Mouse (Mus musculus): ENCODE data around the gene Adi1.

DNA sequence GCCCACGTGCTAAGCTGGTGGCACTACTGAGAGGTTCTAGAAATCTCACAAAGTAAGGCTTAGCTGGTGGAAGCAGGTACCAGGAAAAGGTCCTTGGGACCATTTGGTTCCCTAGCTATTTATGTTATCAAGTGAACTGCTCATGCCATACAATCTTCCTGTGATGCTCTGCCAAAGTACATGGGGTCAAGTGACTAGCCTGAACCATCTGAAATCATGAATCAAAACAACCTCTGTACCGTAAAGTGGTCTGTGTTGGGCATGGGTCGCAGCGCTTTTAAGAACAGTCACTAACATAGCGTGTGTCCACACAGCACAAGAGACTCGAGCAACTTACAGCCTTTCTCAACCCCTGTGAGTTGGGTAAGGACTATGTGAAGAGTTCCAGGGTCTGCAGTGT, 30.2 kb downstream of the Adi1 start:
- TF ChIP-seq CTCF (IDR thresholded peaks at IDR 0.05; ENCODE audit: borderline replicate concordance, extremely low read depth, insufficient read depth, insufficient read length) (no peak), POLR2A (IDR thresholded peaks at IDR 0.05; ENCODE audit: borderline replicate concordance, extremely low read depth, insufficient read depth, insufficient read length, poor library complexity, severe bottlenecking) (no peak)
